Mouse (Mus musculus): ENCODE data around the gene Rab8a. TPM values are rescaled to one million over a fixed set of nuclear protein-coding genes. Genes with fewer than 3 reads are reported as not detected.

Gene Rab8a
- polyA plus RNA-seq, 1 experiment from 2014 or later, result 94.2 TPM

- DNase-seq (ENCODE audit: low spot score) (no peak), ATAC-seq (ENCODE audit: low FRiP score) (no peak)
- no peak overlapping the region for H3K27ac ChIP-seq (ENCODE audit: low read depth, low read length)
- H3K9ac ChIP-seq (ENCODE audit: low read depth, low read length), result no peak overlapping the region
- H3K4me3 ChIP-seq (ENCODE audit: low read depth, low read length), result no peak overlapping the region
- H3K9me3 ChIP-seq (ENCODE audit: control insufficient read depth, low read length), result no peaks in the 10 kb centered on the region
- H3K36me3 ChIP-seq (ENCODE audit: control insufficient read depth, insufficient read depth, low read length), result no peaks in the 10 kb centered on the region
- H3K4me1 ChIP-seq (replicated peaks; ENCODE audit: control insufficient read depth, insufficient read depth, low read length), result no peaks in the 10 kb centered on the region
- no peaks in the 10 kb centered on the region for H3K27me3 ChIP-seq (ENCODE audit: control insufficient read depth, insufficient read depth, low read length)
- no peak overlapping the region for H3K4me2 ChIP-seq (replicated peaks; ENCODE audit: low read depth, low read length)
- WGBS, result 88% methylated on average over 2 of the region's 2 CpGs
Measured at GRCm38 (mm10) chr8:72187793-72188331, 26.9 kb downstream of the Rab8a start.

DNA sequence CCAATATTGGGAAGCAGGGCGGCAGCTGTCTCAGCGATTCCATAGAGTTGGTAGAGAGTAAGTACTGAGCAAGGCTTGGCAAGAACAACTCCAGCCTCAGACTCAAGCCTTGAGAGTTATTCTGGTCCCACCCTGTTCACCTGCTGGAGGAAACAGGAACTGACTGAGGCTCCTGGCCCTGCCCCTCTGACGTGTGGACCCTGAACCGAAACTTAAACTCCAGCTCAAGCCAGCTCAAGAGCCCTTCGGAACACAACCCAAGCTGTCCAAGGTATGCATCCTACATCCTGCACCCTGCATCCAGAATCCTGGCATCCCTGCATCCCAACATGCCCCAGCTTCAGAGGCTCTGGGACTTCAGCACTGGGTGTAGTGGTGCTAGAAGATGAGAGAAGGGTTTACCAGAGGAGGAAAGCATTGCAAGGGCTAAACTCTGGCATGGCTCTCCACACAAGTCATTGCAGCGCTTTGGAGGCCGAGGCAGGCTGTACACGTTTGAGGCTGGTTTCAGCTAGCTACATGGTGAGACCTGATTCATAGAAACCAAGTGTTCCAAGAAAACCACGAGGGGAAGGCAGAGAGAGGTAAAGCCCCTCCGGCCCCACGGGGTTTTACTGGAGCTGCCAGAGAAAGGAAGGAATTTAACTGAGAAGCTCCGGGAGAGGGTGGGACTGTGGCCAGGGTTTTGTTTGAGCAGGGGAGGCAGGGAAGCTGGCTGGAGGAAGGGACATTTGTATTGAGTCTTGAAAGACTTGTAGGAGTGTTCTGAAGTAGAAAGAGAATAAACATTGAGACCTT, 28.6 kb downstream of the Rab8a start, which contains the start of gene Hsh2d:
Hsh2d (plus strand) TSS at position 222 of the 798 bp plus-strand sequence.
- 75% methylated on average over 12 of the region's 12 CpGs for WGBS
- no peak for DNase-seq (ENCODE audit: low spot score)
- Histone ChIP-seq H3K4me1 (replicated peaks; ENCODE audit: control insufficient read depth, insufficient read depth, low read length) (no peaks in the 10 kb centered on the region), H3K27me3 (ENCODE audit: control insufficient read depth, insufficient read depth, low read length) (no peaks in the 10 kb centered on the region), H3K9ac (ENCODE audit: low read depth, low read length) (no peak within 1 kb of the TSS), H3K27ac (ENCODE audit: low read depth, low read length) (no peak within 1 kb of the TSS), H3K4me3 (ENCODE audit: low read depth, low read length) (no peak within 1 kb of the TSS), H3K9me3 (ENCODE audit: control insufficient read depth, low read length) (no peaks in the 10 kb centered on the region), H3K4me2 (replicated peaks; ENCODE audit: low read depth, low read length) (no peak within 1 kb of the TSS), H3K36me3 (ENCODE audit: control insufficient read depth, insufficient read depth, low read length) (no peaks in the 10 kb centered on the region)
- ATAC-seq (ENCODE audit: low FRiP score), result no peak

- Histone ChIP-seq H3K36me3 (ENCODE audit: control insufficient read depth, insufficient read depth, low read length) (no peaks in the 10 kb centered on the region), H3K4me3 (ENCODE audit: low read depth, low read length) (no peak overlapping the region), H3K9ac (ENCODE audit: low read depth, low read length) (no peak overlapping the region), H3K27me3 (ENCODE audit: control insufficient read depth, insufficient read depth, low read length) (no peaks in the 10 kb centered on the region), H3K9me3 (ENCODE audit: control insufficient read depth, low read length) (no peaks in the 10 kb centered on the region), H3K4me2 (replicated peaks; ENCODE audit: low read depth, low read length) (no peak overlapping the region), H3K4me1 (replicated peaks; ENCODE audit: control insufficient read depth, insufficient read depth, low read length) (no peaks in the 10 kb centered on the region), H3K27ac (ENCODE audit: low read depth, low read length) (no peak overlapping the region)
- 94% methylated on average over 2 of the region's 2 CpGs for WGBS
- no peak for ATAC-seq (ENCODE audit: low FRiP score)
- no peak for DNase-seq (ENCODE audit: low spot score)
Measured at GRCm38 (mm10) chr8:72190215-72190539, 29.2 kb downstream of the Rab8a start.

DNA sequence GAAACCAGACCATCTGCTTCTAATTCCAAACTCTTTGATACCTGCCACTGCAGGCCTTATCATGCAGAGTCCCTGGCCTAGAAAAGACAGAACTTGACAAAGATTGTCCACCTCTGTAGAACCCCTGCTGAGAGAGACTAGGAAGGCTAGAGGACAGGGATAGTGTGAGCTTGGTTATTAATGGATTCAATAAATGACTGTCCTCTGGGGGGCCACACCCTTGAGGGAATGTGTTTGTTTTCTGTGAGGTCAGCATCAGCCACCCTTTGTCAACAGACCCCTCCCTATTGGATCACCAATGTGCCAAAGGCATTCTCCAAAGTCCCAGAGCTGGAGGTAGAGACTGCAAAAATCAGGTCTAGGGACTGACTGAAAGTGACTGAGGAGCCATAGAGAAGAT, 31.1 kb downstream of the Rab8a start:
- ATAC-seq (ENCODE audit: low FRiP score) (no peak), DNase-seq (ENCODE audit: low spot score) (no peak)
- no peaks in the 10 kb centered on the region for H3K4me1 ChIP-seq (replicated peaks; ENCODE audit: control insufficient read depth, insufficient read depth, low read length)
- no peak overlapping the region for H3K9ac ChIP-seq (ENCODE audit: low read depth, low read length)
- no peak overlapping the region for H3K27ac ChIP-seq (ENCODE audit: low read depth, low read length)
- H3K36me3 ChIP-seq (ENCODE audit: control insufficient read depth, insufficient read depth, low read length), result no peaks in the 10 kb centered on the region
- no peaks in the 10 kb centered on the region for H3K9me3 ChIP-seq (ENCODE audit: control insufficient read depth, low read length)
- no peak overlapping the region for H3K4me2 ChIP-seq (replicated peaks; ENCODE audit: low read depth, low read length)
- H3K27me3 ChIP-seq (ENCODE audit: control insufficient read depth, insufficient read depth, low read length), result no peaks in the 10 kb centered on the region
- H3K4me3 ChIP-seq (ENCODE audit: low read depth, low read length), result no peak overlapping the region

DNA sequence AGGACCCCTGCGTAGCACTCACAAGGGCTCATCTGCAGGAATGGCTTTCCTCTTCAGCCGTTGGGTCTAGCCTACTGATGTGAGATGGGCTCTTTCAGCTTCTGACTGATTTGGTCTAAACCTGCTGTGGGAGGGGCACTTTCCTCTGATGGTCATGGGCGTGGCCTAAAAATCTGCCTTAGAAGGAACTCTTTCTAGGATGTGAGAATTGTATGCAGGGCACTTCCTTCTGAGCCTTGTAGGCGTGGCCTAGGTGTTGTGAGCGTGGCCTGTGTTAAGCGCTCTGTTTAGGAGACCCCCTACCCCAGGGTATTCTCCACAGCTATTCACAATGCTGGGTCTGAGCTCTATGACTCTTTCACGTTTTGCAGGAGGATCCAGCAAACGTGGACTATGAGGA, 37.0 kb downstream of the Rab8a start:
- Histone ChIP-seq H3K27me3 (ENCODE audit: control insufficient read depth, insufficient read depth, low read length) (no peaks in the 10 kb centered on the region), H3K4me1 (replicated peaks; ENCODE audit: control insufficient read depth, insufficient read depth, low read length) (no peaks in the 10 kb centered on the region), H3K4me3 (ENCODE audit: low read depth, low read length) (no peak overlapping the region), H3K9ac (ENCODE audit: low read depth, low read length) (no peak overlapping the region), H3K4me2 (replicated peaks; ENCODE audit: low read depth, low read length) (no peak overlapping the region), H3K36me3 (ENCODE audit: control insufficient read depth, insufficient read depth, low read length) (no peaks in the 10 kb centered on the region), H3K9me3 (ENCODE audit: control insufficient read depth, low read length) (0 out of 2 replicates have a peak, but pooled peaks cover under 1% of the 10 kb centered on the region), H3K27ac (ENCODE audit: low read depth, low read length) (no peak overlapping the region)
- ATAC-seq (ENCODE audit: low FRiP score), result no peak
- no peak for DNase-seq (ENCODE audit: low spot score)
- 59% methylated on average over 8 of the region's 8 CpGs for WGBS

DNA sequence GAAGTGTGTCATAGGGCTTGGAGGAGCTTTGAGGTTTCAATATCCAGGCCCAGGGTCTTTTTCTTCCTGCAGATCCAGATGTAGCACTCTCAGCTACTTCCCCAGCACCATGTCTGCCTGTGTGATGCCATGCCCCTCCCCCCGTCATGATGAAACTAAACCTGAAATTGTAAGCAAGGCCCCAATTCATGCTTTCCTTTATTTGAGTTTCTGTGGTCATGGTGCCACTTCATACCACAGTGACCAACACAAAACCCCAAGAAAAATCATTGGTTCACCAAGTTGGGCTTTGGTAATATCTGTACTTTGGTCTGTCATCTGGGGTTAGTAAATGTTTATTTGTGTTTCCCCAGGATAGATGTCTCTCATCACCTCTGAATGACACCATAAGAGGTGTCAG, 47.6 kb downstream of the Rab8a start:
- no peaks in the 10 kb centered on the region for H3K9me3 ChIP-seq (ENCODE audit: control insufficient read depth, low read length)
- no peak overlapping the region for H3K4me3 ChIP-seq (ENCODE audit: low read depth, low read length)
- no peaks in the 10 kb centered on the region for H3K36me3 ChIP-seq (ENCODE audit: control insufficient read depth, insufficient read depth, low read length)
- 82% methylated on average over 1 of the region's 1 CpGs for WGBS
- ATAC-seq (ENCODE audit: low FRiP score) (no peak), DNase-seq (ENCODE audit: low spot score) (no peak)
- H3K9ac ChIP-seq (ENCODE audit: low read depth, low read length), result no peak overlapping the region
- no peaks in the 10 kb centered on the region for H3K4me1 ChIP-seq (replicated peaks; ENCODE audit: control insufficient read depth, insufficient read depth, low read length)
- H3K27ac ChIP-seq (ENCODE audit: low read depth, low read length), result no peak overlapping the region
- no peaks in the 10 kb centered on the region for H3K27me3 ChIP-seq (ENCODE audit: control insufficient read depth, insufficient read depth, low read length)
- no peak overlapping the region for H3K4me2 ChIP-seq (replicated peaks; ENCODE audit: low read depth, low read length)

DNA sequence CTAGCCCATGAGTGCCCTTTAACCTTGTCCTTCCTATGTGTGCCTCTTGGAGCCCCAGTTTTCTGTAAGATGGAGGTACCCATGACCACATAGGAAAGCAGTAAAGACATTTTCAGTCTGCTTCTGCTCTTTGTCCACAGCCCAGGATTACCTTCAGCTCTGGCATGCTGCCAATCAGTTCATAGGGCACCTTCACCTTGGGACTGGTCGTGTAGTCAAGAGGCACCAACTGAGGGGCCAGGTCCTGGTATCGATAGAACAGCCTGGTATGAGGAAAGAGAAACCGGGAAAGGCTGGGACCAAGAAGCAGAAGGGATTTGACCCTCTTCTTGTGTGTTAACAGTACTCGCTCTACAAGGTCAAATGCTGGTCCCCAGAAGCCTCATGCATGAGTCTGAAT, 49.2 kb downstream of the Rab8a start:
- Histone ChIP-seq H3K4me2 (replicated peaks; ENCODE audit: low read depth, low read length) (no peak overlapping the region), H3K36me3 (ENCODE audit: control insufficient read depth, insufficient read depth, low read length) (no peaks in the 10 kb centered on the region), H3K4me3 (ENCODE audit: low read depth, low read length) (no peak overlapping the region), H3K27ac (ENCODE audit: low read depth, low read length) (no peak overlapping the region), H3K9me3 (ENCODE audit: control insufficient read depth, low read length) (no peaks in the 10 kb centered on the region), H3K4me1 (replicated peaks; ENCODE audit: control insufficient read depth, insufficient read depth, low read length) (no peaks in the 10 kb centered on the region), H3K9ac (ENCODE audit: low read depth, low read length) (no peak overlapping the region), H3K27me3 (ENCODE audit: control insufficient read depth, insufficient read depth, low read length) (no peaks in the 10 kb centered on the region)
- no peak for ATAC-seq (ENCODE audit: low FRiP score)
- 75% methylated on average over 4 of the region's 4 CpGs for WGBS
- DNase-seq (ENCODE audit: low spot score), result no peak

- WGBS, result 59% methylated on average over 2 of the region's 2 CpGs
- H3K4me1 ChIP-seq (replicated peaks; ENCODE audit: control insufficient read depth, insufficient read depth, low read length), result no peaks in the 10 kb centered on the region
Measured at GRCm38 (mm10) chr8:72210710-72211109, 49.7 kb downstream of the Rab8a start.

DNA sequence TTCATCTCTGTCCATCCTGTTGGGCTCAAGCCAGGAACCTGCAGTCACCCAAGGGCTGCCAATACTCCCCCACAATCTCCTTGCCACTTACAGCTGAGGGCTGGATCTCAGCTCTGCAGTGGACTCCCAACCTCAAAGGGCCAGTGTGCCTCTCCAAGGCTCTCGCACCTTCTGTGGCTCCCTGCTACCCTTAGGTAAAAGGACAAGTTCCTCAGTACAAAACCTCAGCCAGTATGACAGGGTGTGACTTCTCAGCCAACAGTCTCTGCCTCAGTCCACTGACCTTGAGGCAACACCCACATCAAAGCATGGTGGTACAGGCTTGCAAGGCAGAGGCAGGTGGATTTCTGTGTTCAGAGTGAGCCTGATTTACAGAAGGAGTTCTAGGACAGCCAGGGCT, 50.8 kb downstream of the Rab8a start:
- Histone ChIP-seq H3K4me1 (replicated peaks; ENCODE audit: control insufficient read depth, insufficient read depth, low read length) (no peaks in the 10 kb centered on the region), H3K27ac (ENCODE audit: low read depth, low read length) (no peak overlapping the region), H3K36me3 (ENCODE audit: control insufficient read depth, insufficient read depth, low read length) (no peaks in the 10 kb centered on the region), H3K9me3 (ENCODE audit: control insufficient read depth, low read length) (no peaks in the 10 kb centered on the region), H3K4me3 (ENCODE audit: low read depth, low read length) (no peak overlapping the region), H3K4me2 (replicated peaks; ENCODE audit: low read depth, low read length) (no peak overlapping the region), H3K27me3 (ENCODE audit: control insufficient read depth, insufficient read depth, low read length) (no peaks in the 10 kb centered on the region), H3K9ac (ENCODE audit: low read depth, low read length) (no peak overlapping the region)
- DNase-seq (ENCODE audit: low spot score) (no peak), ATAC-seq (ENCODE audit: low FRiP score) (no peak)
- WGBS, result 83% methylated on average over 1 of the region's 1 CpGs

More at GRCm38 (mm10) chr8:72210710-72211109, 49.7 kb downstream of the Rab8a start:
- no peak overlapping the region for H3K27ac ChIP-seq (ENCODE audit: low read depth, low read length)
- no peaks in the 10 kb centered on the region for H3K36me3 ChIP-seq (ENCODE audit: control insufficient read depth, insufficient read depth, low read length)
- H3K4me2 ChIP-seq (replicated peaks; ENCODE audit: low read depth, low read length), result no peak overlapping the region
- H3K9me3 ChIP-seq (ENCODE audit: control insufficient read depth, low read length), result no peaks in the 10 kb centered on the region
- H3K27me3 ChIP-seq (ENCODE audit: control insufficient read depth, insufficient read depth, low read length), result no peaks in the 10 kb centered on the region
- DNase-seq (ENCODE audit: low spot score) (no peak), ATAC-seq (ENCODE audit: low FRiP score) (no peak)
- no peak overlapping the region for H3K4me3 ChIP-seq (ENCODE audit: low read depth, low read length)
- H3K9ac ChIP-seq (ENCODE audit: low read depth, low read length), result no peak overlapping the region
